Comparison of ENCODE assay signal across 8 mouse cellular contexts in the genomic region with DNA sequence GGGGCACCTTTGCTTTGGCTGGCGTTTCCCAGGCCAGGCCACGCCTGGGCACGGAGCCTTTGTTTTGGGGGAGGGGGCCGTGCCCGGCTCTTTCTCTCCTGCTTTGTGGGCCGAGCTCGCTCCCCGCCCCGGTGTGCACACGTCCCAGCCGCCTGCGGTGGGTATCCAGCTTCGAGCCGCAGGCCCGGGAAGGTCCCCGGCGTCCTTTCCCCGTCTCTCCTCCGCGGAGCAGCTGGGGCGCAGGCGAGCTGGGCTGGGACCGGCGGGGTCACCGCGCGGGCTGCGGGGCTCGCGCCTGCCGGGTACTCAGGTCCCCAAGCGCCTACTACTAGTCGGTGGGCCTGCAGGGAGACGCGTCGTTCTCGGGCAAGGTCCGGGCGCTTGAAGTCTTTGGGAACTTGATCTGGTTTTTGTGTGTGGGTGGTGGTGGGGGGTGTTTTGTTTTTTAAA. TPM values are rescaled to one million over a fixed set of nuclear protein-coding genes. Genes with fewer than 3 reads are reported as not detected.
DNase-seq lines count a peak whose midpoint lies in the region; ATAC-seq lines count a peak whose summit lies in the region.

No protein-coding gene starts in this region.

- peaks cover 16% of the 10 kb centered on the region for H3K4me1 ChIP-seq in lung, embryonic 15.5 days
- H3K4me1 ChIP-seq in limb, embryonic 11.5 days (ENCODE audit: control insufficient read depth, insufficient read depth, low read length): peaks cover 3% of the 10 kb centered on the region; the same call in 1 of the 2 replicates
- peaks cover 21% of the 10 kb centered on the region for H3K4me1 ChIP-seq in neural tube, embryonic 15.5 days

- H3K27me3 ChIP-seq in lung, embryonic 15.5 days: peaks cover 21% of the 10 kb centered on the region; the same call in 1 of the 2 replicates
- no peaks in the 10 kb centered on the region for H3K27me3 ChIP-seq in limb, embryonic 11.5 days (ENCODE audit: control insufficient read depth, insufficient read depth, low read length)
- peaks cover 21% of the 10 kb centered on the region for H3K27me3 ChIP-seq in neural tube, embryonic 15.5 days (replicated peaks)

- peak overlapping the region; percentile 95 for H3K9ac ChIP-seq in lung, embryonic 15.5 days
- peak overlapping the region; percentile 98 for H3K9ac ChIP-seq in limb, embryonic 11.5 days (ENCODE audit: low read length)
- peak overlapping the region; percentile 85 for H3K9ac ChIP-seq in neural tube, embryonic 15.5 days (replicated peaks)

- H3K4me3 ChIP-seq in lung, embryonic 15.5 days: peak overlapping the region; percentile 77
- H3K4me3 ChIP-seq in limb, embryonic 11.5 days (ENCODE audit: low read depth, low read length): peak overlapping the region; percentile 94
- peak overlapping the region; percentile 74 for H3K4me3 ChIP-seq in neural tube, embryonic 15.5 days (replicated peaks)

- H3K9me3 ChIP-seq in lung, embryonic 15.5 days: no peaks in the 10 kb centered on the region
- H3K9me3 ChIP-seq in limb, embryonic 11.5 days (ENCODE audit: control insufficient read depth, low read length): no peaks in the 10 kb centered on the region
- no peaks in the 10 kb centered on the region for H3K9me3 ChIP-seq in neural tube, embryonic 15.5 days (replicated peaks)

- H3K27ac ChIP-seq in lung, embryonic 15.5 days: peak overlapping the region; percentile 94
- peak overlapping the region; percentile 82 for H3K27ac ChIP-seq in limb, embryonic 11.5 days (replicated peaks; ENCODE audit: low read depth, low read length)
- peak overlapping the region; percentile 95 for H3K27ac ChIP-seq in neural tube, embryonic 15.5 days (replicated peaks)

- WGBS in lung, embryonic 15.5 days: 0% methylated on average over 32 of the region's 39 CpGs
- under 1% methylated on average over 35 of the region's 39 CpGs for WGBS in limb, embryonic 11.5 days
- under 1% methylated on average over 36 of the region's 39 CpGs for WGBS in neural tube, embryonic 15.5 days

- no peak for DNase-seq in lung, postnatal 36 days
- no peak for DNase-seq in limb, embryonic 11.5 days (ENCODE audit: low spot score)
- DNase-seq in frontal cortex, postnatal 10 days (ENCODE audit: low spot score in 2 of 2): no peak
- DNase-seq in thymus, postnatal 36 days: no peak
- no peak for DNase-seq in cerebellum, postnatal 10 days

- ATAC-seq in lung, embryonic 15.5 days (ENCODE audit: borderline replicate concordance, extremely low read depth, low FRiP score, low TSS enrichment): peak; percentile 68
- peak; percentile 24; the same call in 1 of the 2 replicates for ATAC-seq in erythroblast, adult 5-6 weeks (replicated peaks; ENCODE audit: low FRiP score, poor library complexity, severe bottlenecking)
- peak; percentile 74 for ATAC-seq in limb, embryonic 11.5 days (ENCODE audit: insufficient number of reproducible peaks, low FRiP score, low TSS enrichment, low read depth)
- ATAC-seq in neural tube, embryonic 15.5 days (ENCODE audit: low FRiP score): peak; percentile 78

- peaks cover 15% of the 10 kb centered on the region for H3K36me3 ChIP-seq in lung, embryonic 15.5 days
- H3K36me3 ChIP-seq in limb, embryonic 11.5 days (ENCODE audit: control insufficient read depth, insufficient read depth, low read length): peaks cover 9% of the 10 kb centered on the region
- H3K36me3 ChIP-seq in neural tube, embryonic 15.5 days: peaks cover 15% of the 10 kb centered on the region

- H3K4me2 ChIP-seq in lung, embryonic 15.5 days: peak overlapping the region; percentile 60
- peak overlapping the region; percentile 61 for H3K4me2 ChIP-seq in limb, embryonic 11.5 days (ENCODE audit: low read depth, severe bottlenecking)
- H3K4me2 ChIP-seq in neural tube, embryonic 15.5 days: peak overlapping the region; percentile 62

RNA-seq across cellular contexts. Expression of gene Usf1, which starts 0.4 kb away (rescaled TPM):
- 72.9 and 85.7 TPM in 2 replicates for polyA plus RNA-seq in lung, embryonic 15.5 days (2015; fragmentation: Nextera tagmentation; extraction: Ambion mirVana)
- 2.7 and 12.7 TPM in 2 replicates for total RNA-seq in erythroblast, adult 5-6 weeks (2015; ENCODE audit: low replicate concordance)
- total RNA-seq in erythroblast, adult 5-6 weeks (2017; ENCODE audit: low replicate concordance): 9.1 and 23.1 TPM in 2 replicates
- polyA plus RNA-seq in limb, embryonic 11.5 days (2014; fragmentation: Nextera tagmentation; extraction: Ambion mirVana): 114 and 124 TPM in 2 replicates
- 131 and 149 TPM in 2 replicates for polyA plus RNA-seq in neural tube, embryonic 15.5 days (2015; fragmentation: Nextera tagmentation; extraction: Ambion mirVana)

RNA-seq across cellular contexts. Expression of gene Tstd1, which starts 7.2 kb away (rescaled TPM):
- polyA plus RNA-seq in lung, embryonic 15.5 days (2015; fragmentation: Nextera tagmentation; extraction: Ambion mirVana): 6.4 and 7.5 TPM in 2 replicates
- total RNA-seq in erythroblast, adult 5-6 weeks (2015; ENCODE audit: low replicate concordance): not detected in 2 replicates
- total RNA-seq in erythroblast, adult 5-6 weeks (2017; ENCODE audit: low replicate concordance): not detected in 2 replicates
- polyA plus RNA-seq in limb, embryonic 11.5 days (2014; fragmentation: Nextera tagmentation; extraction: Ambion mirVana): 3.2 and 3.3 TPM in 2 replicates
- polyA plus RNA-seq in neural tube, embryonic 15.5 days (2015; fragmentation: Nextera tagmentation; extraction: Ambion mirVana): 4.9 and 6.2 TPM in 2 replicates

RNA-seq across cellular contexts. Expression of gene Arhgap30, which starts 22.8 kb away (rescaled TPM):
- polyA plus RNA-seq in lung, embryonic 15.5 days (2015; fragmentation: Nextera tagmentation; extraction: Ambion mirVana): 2.2 and 3.4 TPM in 2 replicates
- 20.1 and 21.1 TPM in 2 replicates for total RNA-seq in erythroblast, adult 5-6 weeks (2015; ENCODE audit: low replicate concordance)
- total RNA-seq in erythroblast, adult 5-6 weeks (2017; ENCODE audit: low replicate concordance): 25.9 and 26.9 TPM in 2 replicates
- polyA plus RNA-seq in limb, embryonic 11.5 days (2014; fragmentation: Nextera tagmentation; extraction: Ambion mirVana): 0.55 and 0.70 TPM in 2 replicates
- 0.88 and 6.0 TPM in 2 replicates for polyA plus RNA-seq in neural tube, embryonic 15.5 days (2015; fragmentation: Nextera tagmentation; extraction: Ambion mirVana)

RNA-seq across cellular contexts. Expression of gene F11r, which starts 25.8 kb away (rescaled TPM):
- 102 and 115 TPM in 2 replicates for polyA plus RNA-seq in lung, embryonic 15.5 days (2015; fragmentation: Nextera tagmentation; extraction: Ambion mirVana)
- total RNA-seq in erythroblast, adult 5-6 weeks (2015; ENCODE audit: low replicate concordance): not detected in 2 replicates
- total RNA-seq in erythroblast, adult 5-6 weeks (2017; ENCODE audit: low replicate concordance): 0.42 TPM in 1 of 2 replicates, not detected in the other
- polyA plus RNA-seq in limb, embryonic 11.5 days (2014; fragmentation: Nextera tagmentation; extraction: Ambion mirVana): 26.7 and 28.4 TPM in 2 replicates
- 11.8 and 27.5 TPM in 2 replicates for polyA plus RNA-seq in neural tube, embryonic 15.5 days (2015; fragmentation: Nextera tagmentation; extraction: Ambion mirVana)

RNA-seq across cellular contexts. Expression of gene Nectin4, which starts 41.6 kb away (rescaled TPM):
- 5.1 and 7.3 TPM in 2 replicates for polyA plus RNA-seq in lung, embryonic 15.5 days (2015; fragmentation: Nextera tagmentation; extraction: Ambion mirVana)
- total RNA-seq in erythroblast, adult 5-6 weeks (2015; ENCODE audit: low replicate concordance): not detected in 2 replicates
- 0.68 TPM in 1 of 2 replicates, not detected in the other for total RNA-seq in erythroblast, adult 5-6 weeks (2017; ENCODE audit: low replicate concordance)
- polyA plus RNA-seq in limb, embryonic 11.5 days (2014; fragmentation: Nextera tagmentation; extraction: Ambion mirVana): 2.9 and 3.1 TPM in 2 replicates
- 3.7 and 5.6 TPM in 2 replicates for polyA plus RNA-seq in neural tube, embryonic 15.5 days (2015; fragmentation: Nextera tagmentation; extraction: Ambion mirVana)

Comparison
In these comparisons a context has a peak if more than half of its experiments do, and no peak if none do; other contexts are left out.
1. ATAC-seq: peak in every context shown above with its lines; median percentile 78 in neural tube, embryonic 15.5 days; 74 in limb, embryonic 11.5 days; 68 in lung, embryonic 15.5 days; 24 in erythroblast, adult 5-6 weeks.